Mouse (Mus musculus) hindbrain, postnatal 0 days (tissue): ENCODE results near the gene Pitpnc1. TPM values are rescaled to one million over a fixed set of nuclear protein-coding genes. Genes with fewer than 3 reads are reported as not detected.

Experiments
- ATAC-seq: fragments of 200-750 bp; cut with Nextera tagmentation; 2 replicates; pipeline ENCODE4 v1.8.0; 2017; ENCODE audit warnings: mild to moderate bottlenecking, moderate TSS enrichment, moderate library complexity
- DNase-seq: peaks from one replicate; pipeline ENCODE4 v3.0.0-alpha.2; 2015; ENCODE audit warnings: low spot score
- H3K27ac ChIP-seq: fragments of 300-500 bp; sonication (generic); 2 replicates; pipeline ENCODE4 v1.5.1; 2014; ENCODE audit warnings: mild to moderate bottlenecking
- H3K27me3 ChIP-seq: fragments of 300-500 bp; sonication (generic); 2 replicates; pipeline ENCODE4 v1.6.1; 2014; ENCODE audit warnings: low read length, mixed read lengths; ENCODE audit not compliant: insufficient read depth
- H3K36me3 ChIP-seq: fragments of 300-500 bp; sonication (generic); 2 replicates; pipeline ENCODE4 v1.6.1; 2014; ENCODE audit warnings: low read length, mixed read lengths; ENCODE audit not compliant: insufficient read depth
- H3K4me1 ChIP-seq: fragments of 300-500 bp; sonication (generic); 2 replicates; pipeline ENCODE4 v1.6.1; 2014; ENCODE audit warnings: antibody characterized with exemption, low read length, mixed read lengths; ENCODE audit not compliant: insufficient read depth
- H3K4me2 ChIP-seq: fragments of 300-500 bp; sonication (generic); 2 replicates; pipeline ENCODE4 v1.6.1; 2014; ENCODE audit warnings: low read depth, mild to moderate bottlenecking, low read length, moderate library complexity, mixed read lengths
- H3K4me3 ChIP-seq: fragments of 300-500 bp; sonication (generic); 2 replicates; pipeline ENCODE4 v1.5.1; 2014; ENCODE audit warnings: low read length
- H3K9ac ChIP-seq: fragments of 300-500 bp; sonication (generic); replicated peaks from 2 replicates; pipeline ENCODE4 v1.6.1; 2014; ENCODE audit warnings: mild to moderate bottlenecking, low read length, moderate library complexity, mixed read lengths
- H3K9me3 ChIP-seq: fragments of 300-500 bp; sonication (generic); 2 replicates; pipeline ENCODE4 v1.6.1; 2016; ENCODE audit warnings: low read length, mixed read lengths
- CTCF ChIP-seq: IDR thresholded peaks from 2 replicates; pipeline ENCODE4 v1.5.1; 2016; ENCODE audit warnings: antibody characterized with exemption, control low read depth, low read depth
- WGBS: fragments of 180-500 bp; shearing (Covaris S2); extraction: QIAGEN DNeasy Blood & Tissue Kit; methylation state at CpG from one replicate; pipeline ENCODE4 v1.1.7; 2014; 5-methylcytosine and 5-hydroxymethylcytosine counted together
- polyA plus RNA-seq: library from polyadenylated mRNA; unstranded; fragments of >200 nt; fragmentation: Nextera tagmentation; extraction: Ambion mirVana; gene quantifications from 2 replicates; pipeline ENCODE4 v1.2.1, GENCODE M21; 2015
- total RNA-seq: library from RNA; depleted of rRNA; stranded (reverse); fragments of >200 nt; gene quantifications from 2 replicates; pipeline ENCODE4 v1.2.3, GENCODE M21; 2014

The Pitpnc1 gene
- total and polyA plus RNA-seq, 2 experiments from 2014 or later, result 42.2 to 43.6 TPM

DNA sequence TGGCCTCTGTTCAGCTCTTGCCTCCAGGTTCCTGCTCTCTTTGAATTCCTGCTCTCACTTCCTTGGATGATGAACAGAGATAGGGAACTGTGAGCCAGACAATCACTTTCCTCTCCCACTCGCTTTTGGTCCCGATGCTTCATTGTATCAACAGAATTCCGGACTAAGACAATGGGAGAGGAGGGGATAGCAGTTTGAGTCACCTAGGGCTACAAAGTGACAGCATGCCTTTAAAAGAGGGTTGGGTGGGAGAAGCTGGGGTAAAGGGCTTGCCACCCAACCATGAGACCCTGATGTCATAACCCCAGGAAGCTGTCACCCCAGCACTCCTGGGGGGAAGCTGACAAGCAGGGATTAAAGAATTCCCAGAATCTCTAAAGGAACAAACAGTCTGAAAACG, 127.5 kb downstream of the Pitpnc1 start:
- no peak overlapping the region for H3K4me2 ChIP-seq
- no peak overlapping the region for H3K4me3 ChIP-seq
- H3K36me3 ChIP-seq, result no peaks in the 10 kb centered on the region
- ATAC-seq, result no peak
- no peak overlapping the region for H3K27ac ChIP-seq
- DNase-seq, result no peak
- no peak for TF ChIP-seq CTCF
- no peak overlapping the region for H3K9ac ChIP-seq
- no peaks in the 10 kb centered on the region for H3K9me3 ChIP-seq
- WGBS, result 71% methylated on average over 4 of the region's 4 CpGs
- no peaks in the 10 kb centered on the region for H3K27me3 ChIP-seq
- peaks cover 7% of the 10 kb centered on the region; the same call in 1 of the 2 replicates for H3K4me1 ChIP-seq

DNA sequence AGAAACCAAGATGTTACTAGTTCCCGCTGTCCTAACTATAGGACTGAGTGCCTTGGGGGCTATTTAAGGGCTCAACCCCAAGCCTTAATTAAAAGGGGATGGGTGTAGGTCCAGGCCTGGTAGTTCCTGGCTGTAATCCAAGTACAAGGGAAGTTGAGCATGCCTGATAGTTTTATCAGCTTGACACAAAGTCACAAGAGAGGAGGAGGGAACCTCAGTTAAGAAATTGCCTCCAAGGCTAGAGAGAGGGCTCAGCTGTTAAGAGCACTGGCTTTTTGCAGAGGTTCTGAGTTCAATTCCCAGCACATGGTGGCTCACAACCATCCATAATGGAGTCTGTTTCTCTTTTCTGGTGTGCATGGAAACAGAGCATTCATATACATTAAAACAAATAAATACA, 128.1 kb downstream of the Pitpnc1 start:
- DNase-seq (no peak), ATAC-seq (no peak)
- Histone ChIP-seq H3K36me3 (no peaks in the 10 kb centered on the region), H3K4me1 (peaks cover 11% of the 10 kb centered on the region; the same call in 1 of the 2 replicates), H3K4me3 (no peak overlapping the region), H3K4me2 (no peak overlapping the region), H3K9me3 (no peaks in the 10 kb centered on the region), H3K9ac (no peak overlapping the region), H3K27ac (no peak overlapping the region), H3K27me3 (no peaks in the 10 kb centered on the region)
- no peak for TF ChIP-seq CTCF
- WGBS, result 78% methylated on average over 1 of the region's 1 CpGs

DNA sequence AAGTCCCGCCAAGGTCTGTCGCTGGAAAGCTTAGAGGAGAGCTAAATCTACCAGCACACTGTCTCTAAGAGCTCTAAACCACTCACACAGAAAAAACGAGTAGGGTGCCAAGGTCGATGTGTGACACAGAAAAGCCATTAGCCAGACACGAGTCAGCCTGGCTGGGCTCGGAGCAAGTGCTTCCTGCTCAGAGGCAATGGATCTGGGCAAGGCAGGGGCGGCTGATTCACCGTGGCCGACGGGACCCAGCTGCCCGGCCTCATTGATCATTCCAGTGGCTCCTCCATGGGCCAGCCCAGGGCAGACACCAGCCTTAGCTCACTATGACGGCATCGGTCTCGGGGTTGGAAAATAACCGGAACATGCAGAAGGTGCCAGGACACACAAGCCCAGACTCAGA, 129.2 kb downstream of the Pitpnc1 start:
- Histone ChIP-seq H3K4me2 (no peak overlapping the region), H3K4me3 (no peak overlapping the region), H3K4me1 (peaks cover 18% of the 10 kb centered on the region; the same call in 1 of the 2 replicates), H3K9me3 (no peaks in the 10 kb centered on the region), H3K36me3 (no peaks in the 10 kb centered on the region), H3K27ac (no peak overlapping the region), H3K9ac (no peak overlapping the region), H3K27me3 (no peaks in the 10 kb centered on the region)
- DNase-seq (peak; percentile 76), ATAC-seq (peak; percentile 85)
- no peak for TF ChIP-seq CTCF
- 16% methylated on average over 15 of the region's 15 CpGs for WGBS

DNA sequence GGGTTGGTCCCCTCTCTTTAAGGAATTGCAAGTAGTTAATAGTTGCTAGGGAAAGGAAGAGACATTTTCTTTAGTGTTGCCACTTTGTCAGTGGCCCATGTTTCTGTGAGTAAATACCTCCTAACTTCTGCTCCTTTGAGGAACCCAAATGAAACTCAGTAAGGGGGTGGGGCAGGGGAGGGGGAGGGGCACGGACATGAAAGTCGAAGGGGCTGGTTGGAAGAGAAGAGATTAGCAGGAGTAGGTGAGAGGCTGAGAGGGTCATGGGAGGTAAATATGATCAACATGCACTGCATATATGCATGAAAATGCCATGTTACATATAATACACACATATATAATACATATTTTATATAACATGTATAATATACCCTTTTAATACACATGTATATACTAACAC, 129.7 kb downstream of the Pitpnc1 start:
- Histone ChIP-seq H3K27me3 (no peaks in the 10 kb centered on the region), H3K9me3 (no peaks in the 10 kb centered on the region), H3K9ac (no peak overlapping the region), H3K4me1 (peaks cover 18% of the 10 kb centered on the region; the same call in 1 of the 2 replicates), H3K27ac (no peak overlapping the region), H3K4me2 (no peak overlapping the region), H3K36me3 (no peaks in the 10 kb centered on the region), H3K4me3 (no peak overlapping the region)
- no peak for TF ChIP-seq CTCF
- whole genome bisulfite sequencing, result 30% methylated on average over 2 of the region's 2 CpGs
- DNase-seq, result no peak
- no peak for ATAC-seq

DNA sequence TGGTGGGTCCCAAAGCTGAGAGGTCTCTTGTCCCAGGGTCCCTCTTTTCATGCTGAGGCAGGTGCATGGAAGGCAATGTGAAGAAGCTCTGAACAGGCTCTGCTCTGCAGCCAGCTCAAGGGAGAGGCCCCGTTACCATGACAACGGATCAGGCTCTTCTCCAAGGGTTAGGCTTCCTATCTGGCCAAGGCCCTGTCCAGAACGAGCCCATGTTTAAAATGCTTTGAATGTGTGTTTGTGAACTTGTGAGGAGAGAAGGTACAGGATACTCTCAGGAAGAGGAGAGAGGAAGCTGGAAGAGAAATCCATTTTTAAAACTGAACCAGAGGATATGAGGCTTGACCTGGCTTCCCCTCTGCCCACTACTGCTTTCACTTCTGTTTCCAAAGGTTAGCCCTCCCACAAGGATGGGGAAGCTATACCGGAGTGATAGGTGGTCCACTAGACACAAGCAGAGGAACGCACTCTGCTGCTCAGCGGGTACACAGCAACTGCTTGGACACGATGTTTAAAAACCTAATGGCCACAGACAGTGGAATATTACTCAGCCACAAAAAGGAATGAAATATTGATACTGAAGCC, 131.2 kb downstream of the Pitpnc1 start:
- no peaks in the 10 kb centered on the region for H3K36me3 ChIP-seq
- no peaks in the 10 kb centered on the region for H3K27me3 ChIP-seq
- no peak overlapping the region for H3K4me2 ChIP-seq
- H3K9ac ChIP-seq, result no peak overlapping the region
- peaks cover 18% of the 10 kb centered on the region; the same call in 1 of the 2 replicates for H3K4me1 ChIP-seq
- H3K4me3 ChIP-seq, result no peak overlapping the region
- peak; percentile 57 for DNase-seq
- no peak for ATAC-seq
- no peaks in the 10 kb centered on the region for H3K9me3 ChIP-seq
- H3K27ac ChIP-seq, result no peak overlapping the region
- no peak for TF ChIP-seq CTCF
- WGBS, result 65% methylated on average over 7 of the region's 7 CpGs

DNA sequence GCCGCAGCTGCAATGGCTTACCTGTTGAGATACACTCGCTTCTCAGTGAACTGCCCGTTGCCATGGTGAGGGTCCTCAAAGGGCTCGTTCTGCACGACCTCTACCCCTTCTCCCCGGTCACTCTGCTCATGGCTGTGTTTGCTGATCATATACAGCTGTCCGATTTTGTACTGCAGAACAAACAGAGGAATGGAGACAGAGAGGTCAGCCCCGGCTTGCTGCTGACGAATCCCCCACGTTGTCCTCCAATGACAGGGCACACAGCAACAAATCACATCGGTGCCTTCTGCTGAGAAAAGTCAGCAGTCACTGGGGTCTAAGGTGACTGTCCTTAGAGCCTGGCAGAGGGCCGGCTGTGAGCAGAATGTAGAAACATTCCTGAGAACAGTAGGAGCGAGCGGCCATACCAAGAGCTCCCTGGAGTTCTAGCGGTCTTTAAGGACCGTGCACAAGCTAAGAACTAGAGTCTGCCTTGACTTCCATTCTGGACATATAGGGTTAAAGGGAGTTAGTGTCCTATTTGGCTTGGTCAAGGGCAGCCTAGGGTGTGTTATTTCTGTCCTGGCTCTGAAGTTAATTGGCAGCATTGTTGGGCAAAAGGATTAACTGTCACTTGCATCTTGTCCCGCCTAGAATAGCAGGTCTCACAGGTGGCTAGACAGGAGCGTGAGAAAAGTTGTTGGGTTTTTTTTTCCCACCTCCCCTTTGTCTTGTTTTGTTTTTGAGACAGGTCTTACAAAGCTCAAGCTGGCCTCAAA, 132.9 kb downstream of the Pitpnc1 start:
- Histone ChIP-seq H3K27ac (no peak overlapping the region), H3K4me1 (peaks cover 18% of the 10 kb centered on the region; the same call in 1 of the 2 replicates), H3K36me3 (no peaks in the 10 kb centered on the region), H3K9me3 (no peaks in the 10 kb centered on the region), H3K9ac (no peak overlapping the region), H3K4me3 (no peak overlapping the region), H3K4me2 (no peak overlapping the region), H3K27me3 (no peaks in the 10 kb centered on the region)
- no peak for TF ChIP-seq CTCF
- ATAC-seq, result 0 out of 2 replicates have a peak, but pooled peaks have one; percentile 31
- 43% methylated on average over 18 of the region's 18 CpGs for WGBS
- DNase-seq, result no peak

DNA sequence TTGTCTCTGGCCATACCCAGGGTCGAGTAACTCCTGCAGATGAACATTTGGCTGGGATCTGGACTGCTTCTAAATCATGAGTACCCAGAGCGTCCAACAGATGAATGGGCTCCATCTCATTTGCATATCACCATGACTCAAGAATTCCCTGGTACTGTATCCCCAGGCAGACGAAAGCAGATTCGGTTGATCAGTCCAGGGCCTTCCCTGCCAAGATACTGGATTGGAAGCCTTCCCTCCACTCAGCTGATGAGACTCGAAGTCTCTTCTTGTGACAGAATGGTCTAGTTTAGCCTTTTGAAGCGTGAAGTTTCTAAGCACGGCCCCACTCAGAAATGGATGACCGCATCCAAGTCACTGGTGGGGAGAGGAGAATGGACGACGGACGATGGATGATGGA, 134.7 kb downstream of the Pitpnc1 start:
- TF ChIP-seq CTCF, result no peak
- no peak overlapping the region for H3K27ac ChIP-seq
- H3K9ac ChIP-seq, result no peak overlapping the region
- H3K36me3 ChIP-seq, result no peaks in the 10 kb centered on the region
- H3K9me3 ChIP-seq, result no peaks in the 10 kb centered on the region
- DNase-seq (peak; percentile 72), ATAC-seq (peak; percentile 85)
- peaks cover 18% of the 10 kb centered on the region; the same call in 1 of the 2 replicates for H3K4me1 ChIP-seq
- 42% methylated on average over 11 of the region's 11 CpGs for WGBS
- H3K27me3 ChIP-seq, result no peaks in the 10 kb centered on the region
- no peak overlapping the region for H3K4me3 ChIP-seq
- H3K4me2 ChIP-seq, result no peak overlapping the region
